Mouse (Mus musculus): ENCODE data around the gene Gm49368.

The Gm49368 gene

GRCm38 (mm10) chr7:128056917-128057444 is 5.5 kb upstream of the Gm49368 start:
- DNase-seq (ENCODE audit: low spot score in 2 of 2), result no peak

GRCm38 (mm10) chr7:128057860-128058259 is 4.6 kb upstream of the Gm49368 start:
- DNase-seq (ENCODE audit: low spot score in 2 of 2), result no peak

GRCm38 (mm10) chr7:128058576-128058975 is 3.9 kb upstream of the Gm49368 start:
- no peak for DNase-seq (ENCODE audit: low spot score in 2 of 2)

GRCm38 (mm10) chr7:128059091-128059490 is 3.4 kb upstream of the Gm49368 start:
- no peak for DNase-seq (ENCODE audit: low spot score in 2 of 2)

DNA sequence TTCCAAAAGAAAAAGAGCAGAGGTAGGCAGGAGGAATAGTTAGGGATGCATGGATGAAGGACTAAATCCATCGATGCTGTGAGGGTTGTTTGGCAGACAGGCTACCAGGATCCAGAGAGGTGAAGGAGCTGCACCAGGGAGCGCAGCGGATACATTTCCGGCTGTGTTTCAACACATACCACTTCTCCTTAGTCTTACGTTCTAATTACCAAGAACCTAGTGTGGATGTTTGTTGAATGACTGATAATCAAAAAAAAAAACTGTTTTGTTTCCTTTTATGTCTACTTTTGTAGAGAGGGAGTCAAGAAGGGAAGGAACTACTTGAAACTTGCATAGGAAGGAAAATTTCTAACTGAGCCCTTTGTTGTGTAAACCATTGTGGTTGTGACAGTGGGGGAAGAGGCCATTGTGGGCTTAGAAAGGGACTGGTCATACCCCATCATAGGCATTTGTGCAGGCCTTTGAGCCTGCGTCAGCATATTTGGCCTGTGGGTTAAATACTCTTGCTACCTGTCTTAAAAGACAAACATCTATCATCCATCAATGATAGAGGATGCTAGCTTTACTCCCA is 813 bp downstream of the Gm49368 start:
- DNase-seq (ENCODE audit: low spot score in 2 of 2), result no peak

DNA sequence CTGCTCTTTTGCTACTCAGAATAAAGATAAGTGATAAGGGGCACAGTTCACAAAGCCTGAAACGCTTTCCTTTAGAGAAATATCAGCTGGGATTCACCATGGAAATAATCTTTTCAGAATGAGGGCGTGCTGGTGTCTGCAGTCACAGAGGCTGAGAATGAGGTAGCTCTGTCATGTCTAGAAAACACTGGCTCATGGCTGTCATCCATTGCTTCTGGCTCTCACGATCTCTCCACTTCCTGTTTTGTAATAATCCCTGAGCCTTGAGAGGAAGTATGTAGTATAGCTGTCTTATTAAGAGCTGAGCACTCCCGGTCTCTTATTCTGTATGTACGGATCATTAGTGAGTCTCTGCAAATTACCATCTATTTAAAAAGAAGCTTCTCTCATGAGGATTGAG is 3.1 kb downstream of the Gm49368 start:
- no peak for DNase-seq (ENCODE audit: low spot score in 2 of 2)

- no peak for DNase-seq (ENCODE audit: low spot score in 2 of 2)
These were observed 5.4 kb downstream of the Gm49368 start for GRCm38 (mm10) chr7:128067847-128068246.

- no peak for DNase-seq (ENCODE audit: low spot score in 2 of 2)
These were observed 7.4 kb downstream of the Gm49368 start for GRCm38 (mm10) chr7:128069844-128070243.

GRCm38 (mm10) chr7:128071816-128072215 is 9.3 kb downstream of the Gm49368 start:
- no peak for DNase-seq (ENCODE audit: low spot score in 2 of 2)

DNA sequence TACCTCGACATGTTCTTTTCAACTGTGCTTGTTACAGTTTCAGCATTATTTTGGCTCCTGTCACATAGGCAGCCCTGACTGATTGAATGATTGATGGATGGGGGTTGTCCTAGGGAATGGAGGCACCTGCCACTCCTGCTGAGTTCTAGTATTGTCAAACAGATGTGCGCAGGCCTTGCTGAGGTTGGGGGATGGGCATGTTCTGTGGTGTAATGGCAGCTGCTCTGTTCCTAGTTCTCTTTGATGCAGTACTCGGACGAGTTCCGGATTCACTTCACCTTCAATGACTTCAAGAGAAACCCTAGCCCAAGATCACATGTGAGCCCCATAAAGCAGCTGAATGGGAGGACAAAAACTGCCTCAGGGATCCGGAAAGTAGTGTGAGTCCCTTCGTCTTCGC is 17.5 kb downstream of the Gm49368 start:
- no peak for DNase-seq (ENCODE audit: low spot score in 2 of 2)

- no peak for DNase-seq (ENCODE audit: low spot score in 2 of 2)
These were observed 26.7 kb downstream of the Gm49368 start for GRCm38 (mm10) chr7:128089141-128089540.

DNA sequence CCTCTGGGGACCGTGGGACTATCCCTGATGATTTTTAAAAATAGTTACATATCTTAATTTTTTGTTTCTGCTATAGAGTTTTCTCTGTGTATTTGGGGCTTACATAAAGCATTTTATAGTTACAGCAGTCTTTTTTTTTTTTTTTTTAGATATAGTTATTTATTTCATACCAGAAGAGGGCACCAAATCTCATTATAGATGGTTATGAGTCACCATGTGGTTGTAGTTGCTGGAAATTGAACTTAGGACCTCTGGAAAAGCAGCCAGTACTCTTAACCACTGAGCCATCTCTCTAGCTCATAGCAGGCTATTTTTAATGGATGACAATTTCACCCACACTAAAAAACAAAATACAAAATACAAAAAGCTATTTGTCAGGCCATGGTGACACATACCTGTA is 35.7 kb downstream of the Gm49368 start:
- DNase-seq (ENCODE audit: low spot score in 2 of 2), result no peak

- no peak for DNase-seq (ENCODE audit: low spot score in 2 of 2)
These were observed 38.4 kb downstream of the Gm49368 start for GRCm38 (mm10) chr7:128100742-128101357.

GRCm38 (mm10) chr7:128105246-128105645 is 42.8 kb downstream of the Gm49368 start:
- peak; percentile 25 to 30 for DNase-seq (ENCODE audit: low spot score in 2 of 2)

GRCm38 (mm10) chr7:128107462-128107861 is 45.0 kb downstream of the Gm49368 start:
- DNase-seq (ENCODE audit: low spot score in 2 of 2), result no peak

DNA sequence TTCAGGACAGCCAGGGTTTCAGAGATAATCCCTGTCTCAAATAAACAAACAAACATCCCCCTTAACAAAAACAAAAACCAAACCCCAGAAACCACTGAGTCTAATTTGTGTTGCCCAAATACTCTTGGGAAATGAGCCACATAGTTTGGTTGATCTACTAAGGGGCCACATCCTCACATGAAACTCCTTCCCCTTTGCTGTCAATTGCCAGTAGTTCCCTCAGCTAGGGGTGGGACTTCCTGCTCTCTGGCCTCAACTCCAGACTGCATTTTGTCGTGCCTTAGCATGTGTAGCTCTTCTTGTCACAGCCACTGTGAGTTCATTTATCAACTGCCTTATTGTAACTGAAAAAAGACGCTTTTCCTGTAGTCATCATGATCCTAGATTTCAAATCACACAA is 47.8 kb downstream of the Gm49368 start:
- DNase-seq (ENCODE audit: low spot score in 2 of 2), result no peak

DNA sequence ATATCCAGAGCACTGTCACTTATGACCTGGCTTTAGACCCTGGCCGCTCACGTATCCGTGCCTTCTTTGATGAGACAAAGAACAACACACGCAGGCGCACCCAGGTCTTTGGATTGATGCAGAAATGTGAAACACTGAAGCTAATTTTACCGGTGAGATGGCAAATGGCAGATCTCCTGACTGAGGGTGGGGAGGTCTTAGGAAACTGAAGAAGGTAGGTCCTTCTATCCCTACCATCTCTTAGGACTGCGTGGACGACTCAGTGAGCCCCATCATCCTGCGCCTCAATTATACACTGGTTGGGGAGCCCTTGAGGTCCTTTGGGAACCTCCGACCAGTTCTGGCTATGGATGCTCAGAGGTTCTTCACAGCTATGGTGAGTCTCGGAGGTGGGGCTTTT is 49.6 kb downstream of the Gm49368 start:
- DNase-seq (ENCODE audit: low spot score in 2 of 2), result no peak

DNA sequence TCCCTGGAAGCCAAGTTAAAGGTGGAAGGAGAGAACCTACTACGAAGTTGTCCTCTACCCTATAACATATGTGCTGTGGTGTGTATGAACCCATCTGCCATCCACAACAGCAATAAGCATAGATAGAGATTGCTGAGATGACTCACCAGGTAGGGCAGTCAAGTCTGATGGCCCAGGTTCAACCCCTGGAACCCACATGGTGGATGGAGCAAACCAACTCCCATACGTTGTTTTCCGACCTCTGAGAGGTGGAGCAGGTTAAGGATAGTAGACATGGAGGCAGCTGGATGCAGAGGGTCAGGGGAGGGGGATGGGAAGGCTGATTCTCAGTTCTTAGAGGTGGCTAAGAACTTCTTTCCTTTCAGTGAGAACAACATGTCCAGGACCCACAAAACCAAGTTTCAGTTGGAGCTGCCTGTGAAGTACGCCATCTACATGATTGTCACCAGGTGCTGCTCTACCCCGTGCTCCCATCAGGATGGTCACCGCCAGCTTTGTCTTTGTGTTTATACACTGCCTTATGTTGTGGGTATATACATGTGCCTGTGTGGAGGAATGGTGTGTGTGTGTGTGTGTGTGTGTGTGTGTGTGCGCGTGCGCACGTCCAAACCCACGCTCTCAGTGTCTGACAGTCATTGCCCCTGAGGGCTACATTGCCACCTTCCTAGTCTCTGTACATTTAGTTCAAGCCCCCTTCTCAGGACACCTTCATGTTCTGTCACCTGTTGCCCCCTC is 52.1 kb downstream of the Gm49368 start:
- no peak for DNase-seq (ENCODE audit: low spot score in 2 of 2)

DNA sequence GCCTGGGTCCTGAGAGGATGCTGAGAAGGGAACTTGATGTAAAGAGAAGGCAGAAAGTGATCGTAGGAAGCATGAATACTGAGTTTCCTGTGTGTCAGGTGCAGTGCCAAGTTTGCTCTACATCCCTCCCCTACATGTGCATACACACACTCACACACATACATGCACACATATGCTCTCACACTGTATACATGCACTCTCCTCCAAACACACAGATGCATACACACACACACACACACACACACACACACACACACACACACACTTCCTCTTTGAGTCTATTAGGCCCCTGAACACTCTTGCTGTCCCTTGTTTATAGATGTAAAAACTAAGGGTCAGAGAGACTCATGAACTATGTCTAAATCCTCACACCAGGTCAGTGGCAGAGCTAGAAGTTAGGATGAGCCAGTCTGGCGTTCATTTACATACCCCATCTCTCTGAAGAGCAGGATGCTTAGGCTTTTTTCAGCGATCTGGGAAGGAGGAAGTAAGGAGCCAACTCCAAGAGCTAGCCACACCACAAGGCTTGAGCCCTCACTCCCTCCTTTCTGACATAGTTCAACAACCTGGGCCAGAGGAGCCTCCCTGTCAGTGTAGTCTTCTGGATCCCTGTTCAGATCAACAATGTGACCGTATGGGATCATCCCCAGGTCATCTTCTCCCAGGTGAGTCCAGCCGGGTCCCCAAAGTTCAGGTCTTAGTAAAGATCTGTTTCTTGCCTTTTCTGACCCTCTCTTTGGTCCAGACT is 52.9 kb downstream of the Gm49368 start:
- no peak for DNase-seq (ENCODE audit: low spot score in 2 of 2)

- DNase-seq (ENCODE audit: low spot score in 2 of 2), result no peak
These were observed 53.9 kb downstream of the Gm49368 start for GRCm38 (mm10) chr7:128116396-128116795.

DNA sequence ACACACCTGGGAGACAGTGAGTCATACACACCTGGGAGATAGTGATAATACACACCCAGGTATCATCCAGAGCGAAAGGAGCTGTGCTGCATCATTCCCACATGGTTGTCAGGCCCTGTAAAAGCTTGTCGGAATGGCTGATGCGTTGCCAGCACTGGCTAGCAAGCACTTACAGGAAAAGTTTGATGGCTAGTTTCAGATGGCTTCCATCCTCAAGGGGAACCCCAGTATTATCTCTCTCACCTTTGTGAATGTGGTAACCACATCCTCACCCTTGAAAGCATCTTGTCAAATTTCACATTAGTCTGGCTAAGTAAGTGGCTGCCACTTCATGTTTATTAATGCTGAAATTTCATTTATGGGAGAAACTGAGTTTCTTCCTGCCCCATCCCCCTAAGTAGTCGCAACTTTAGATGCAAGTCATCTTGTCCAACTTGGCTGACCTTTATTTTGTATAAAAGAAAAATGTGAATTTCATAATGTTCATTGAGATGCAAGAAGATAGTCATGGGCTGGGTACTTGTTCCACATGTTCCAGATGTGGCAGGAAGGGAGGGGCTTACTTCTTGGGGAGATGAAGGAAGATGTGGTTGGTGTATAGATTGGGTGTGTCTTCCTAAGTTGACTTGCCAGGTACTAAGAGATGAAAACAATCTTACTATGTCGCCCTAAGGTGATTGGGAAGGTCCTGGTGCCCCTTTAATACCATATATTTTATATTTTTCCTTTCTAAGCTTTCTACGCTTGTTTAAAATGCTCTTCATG is 57.4 kb downstream of the Gm49368 start:
- no peak for DNase-seq (ENCODE audit: low spot score in 2 of 2)

Measured in frontal cortex, postnatal 10 days (tissue).